Mouse (Mus musculus) embryonic facial prominence, embryonic 12.5 days (tissue): ENCODE measurements around the gene Foxc2. TPM values are rescaled to one million over a fixed set of nuclear protein-coding genes. Genes with fewer than 3 reads are reported as not detected.

Source experiments
- ATAC-seq: fragments of 200-750 bp; cut with Nextera tagmentation; 2 replicates; pipeline ENCODE4 v1.8.0; 2017; ENCODE audit not compliant: insufficient number of reproducible peaks, insufficient read depth, low FRiP score, low TSS enrichment
- H3K27ac ChIP-seq: fragments of 300-500 bp; sonication (generic); 2 replicates; pipeline ENCODE4 v1.5.1; 2016; ENCODE audit warnings: mild to moderate bottlenecking
- H3K27me3 ChIP-seq: fragments of 300-500 bp; sonication (generic); 2 replicates; pipeline ENCODE4 v1.6.1; 2016; ENCODE audit warnings: mild to moderate bottlenecking, moderate library complexity
- H3K36me3 ChIP-seq: fragments of 300-500 bp; sonication (generic); 2 replicates; pipeline ENCODE4 v1.6.1; 2016; ENCODE audit warnings: mild to moderate bottlenecking
- H3K4me1 ChIP-seq: fragments of 300-500 bp; sonication (generic); 2 replicates; pipeline ENCODE4 v1.6.1; 2016
- H3K4me2 ChIP-seq: fragments of 300-500 bp; sonication (generic); replicated peaks from 2 replicates; pipeline ENCODE4 v1.6.1; 2016; ENCODE audit warnings: mild to moderate bottlenecking, moderate library complexity
- H3K4me3 ChIP-seq: fragments of 300-500 bp; sonication (generic); 2 replicates; pipeline ENCODE4 v1.5.1; 2016; ENCODE audit warnings: mild to moderate bottlenecking
- H3K9ac ChIP-seq: fragments of 300-500 bp; sonication (generic); 2 replicates; pipeline ENCODE4 v1.6.1; 2016; ENCODE audit warnings: mild to moderate bottlenecking, moderate library complexity
- H3K9me3 ChIP-seq: fragments of 300-500 bp; sonication (generic); 2 replicates; pipeline ENCODE4 v1.6.1; 2016; ENCODE audit warnings: mild to moderate bottlenecking, moderate library complexity
- WGBS: fragments of 180-500 bp; shearing (Covaris S2); methylation state at CpG from one replicate; pipeline ENCODE4 v1.1.7; 2016; 5-methylcytosine and 5-hydroxymethylcytosine counted together
- polyA plus RNA-seq: library from polyadenylated mRNA; unstranded; fragments of >200 nt; fragmentation: Nextera tagmentation; extraction: Ambion mirVana; gene quantifications from 2 replicates; pipeline ENCODE4 v1.2.1, GENCODE M21; 2016

Foxc2 gene
- polyA plus RNA-seq, 1 experiment from 2014 or later: 26.8 TPM

GRCm38 (mm10) chr8:121123113-121123512 lies 7.1 kb downstream of the Foxc2 start:
- Histone ChIP-seq H3K4me1 (peaks cover 31% of the 10 kb centered on the region), H3K9me3 (no peaks in the 10 kb centered on the region), H3K9ac (no peak overlapping the region), H3K27me3 (peaks cover 82% of the 10 kb centered on the region), H3K36me3 (0 out of 2 replicates have a peak, but pooled peaks cover 3% of the 10 kb centered on the region), H3K4me3 (no peak overlapping the region), H3K27ac (no peak overlapping the region), H3K4me2 (no peak overlapping the region)
- 59% methylated on average over 2 of the region's 2 CpGs for WGBS
- ATAC-seq: no peak

GRCm38 (mm10) chr8:121124547-121125239 lies 8.7 kb downstream of the Foxc2 start:
- peak overlapping the region; percentile 73; the same call in 1 of the 2 replicates for H3K27ac ChIP-seq

GRCm38 (mm10) chr8:121125311-121125876 lies 9.4 kb downstream of the Foxc2 start:
- Histone ChIP-seq H3K4me1 (peaks cover 46% of the 10 kb centered on the region), H3K9ac (no peak overlapping the region), H3K36me3 (0 out of 2 replicates have a peak, but pooled peaks cover 3% of the 10 kb centered on the region), H3K4me3 (peak overlapping the region; percentile 31), H3K4me2 (peak overlapping the region; percentile 52), H3K27ac (peak overlapping the region; percentile 73; the same call in 1 of the 2 replicates), H3K27me3 (peaks cover 91% of the 10 kb centered on the region), H3K9me3 (no peaks in the 10 kb centered on the region)
- ATAC-seq: peak; percentile 48
- under 1% methylated on average over 35 of the region's 36 CpGs for WGBS

More at GRCm38 (mm10) chr8:121124547-121125239, 8.7 kb downstream of the Foxc2 start:
- peak; percentile 25 for ATAC-seq
- no peaks in the 10 kb centered on the region for H3K9me3 ChIP-seq
- H3K9ac ChIP-seq: 0 out of 2 replicates have a peak overlapping the region, but pooled peaks have one; percentile 24
- H3K4me3 ChIP-seq: peak overlapping the region; percentile 6; the same call in 1 of the 2 replicates
- H3K4me1 ChIP-seq: peaks cover 46% of the 10 kb centered on the region
- peaks cover 91% of the 10 kb centered on the region for H3K27me3 ChIP-seq
- H3K36me3 ChIP-seq: 0 out of 2 replicates have a peak, but pooled peaks cover 3% of the 10 kb centered on the region
- WGBS: 4% methylated on average over 17 of the region's 17 CpGs
- H3K4me2 ChIP-seq: peak overlapping the region; percentile 52

GRCm38 (mm10) chr8:121126191-121126590 lies 10.2 kb downstream of the Foxc2 start:
- H3K27me3 ChIP-seq: peaks cover 87% of the 10 kb centered on the region
- H3K4me1 ChIP-seq: peaks cover 46% of the 10 kb centered on the region
- peak overlapping the region; percentile 52 for H3K4me2 ChIP-seq
- H3K27ac ChIP-seq: no peak overlapping the region; the same call in 1 of the 2 replicates
- 5% methylated on average over 6 of the region's 6 CpGs for WGBS
- no peaks in the 10 kb centered on the region for H3K9me3 ChIP-seq
- H3K36me3 ChIP-seq: 0 out of 2 replicates have a peak, but pooled peaks cover 3% of the 10 kb centered on the region
- H3K9ac ChIP-seq: no peak overlapping the region
- no peak for ATAC-seq
- H3K4me3 ChIP-seq: peak overlapping the region; percentile 31

- Histone ChIP-seq H3K4me1 (peaks cover 46% of the 10 kb centered on the region), H3K36me3 (0 out of 2 replicates have a peak, but pooled peaks cover 3% of the 10 kb centered on the region), H3K9me3 (no peaks in the 10 kb centered on the region), H3K27me3 (peaks cover 82% of the 10 kb centered on the region), H3K9ac (no peak overlapping the region), H3K4me2 (peak overlapping the region; percentile 52), H3K27ac (0 out of 2 replicates have a peak overlapping the region, but pooled peaks have one; percentile 30), H3K4me3 (no peak overlapping the region)
- no peak for ATAC-seq
- WGBS: 8% methylated on average over 6 of the region's 6 CpGs
These were observed 10.7 kb downstream of the Foxc2 start for GRCm38 (mm10) chr8:121126694-121127093.

GRCm38 (mm10) chr8:121127291-121127701 lies 11.3 kb downstream of the Foxc2 start:
- Histone ChIP-seq H3K4me1 (peaks cover 46% of the 10 kb centered on the region), H3K27ac (peak overlapping the region; percentile 30; the same call in 1 of the 2 replicates), H3K9ac (no peak overlapping the region), H3K4me3 (no peak overlapping the region), H3K36me3 (0 out of 2 replicates have a peak, but pooled peaks cover 3% of the 10 kb centered on the region), H3K9me3 (no peaks in the 10 kb centered on the region), H3K4me2 (peak overlapping the region; percentile 52; the same call in 1 of the 2 replicates), H3K27me3 (peaks cover 81% of the 10 kb centered on the region)
- no peak for ATAC-seq
- WGBS: 4% methylated on average over 11 of the region's 11 CpGs

GRCm38 (mm10) chr8:121127756-121128375 lies 11.9 kb downstream of the Foxc2 start, which contains the start of gene Foxl1:
Gene Foxl1 (plus strand): TSS chr8:121127940.
- no peak for ATAC-seq
- Histone ChIP-seq H3K27me3 (peaks cover 76% of the 10 kb centered on the region), H3K4me3 (peak within 1 kb of the TSS; percentile 28), H3K9me3 (no peaks in the 10 kb centered on the region), H3K4me2 (peak within 1 kb of the TSS; percentile 52), H3K36me3 (0 out of 2 replicates have a peak, but pooled peaks cover 2% of the 10 kb centered on the region), H3K9ac (peak within 1 kb of the TSS; percentile 37), H3K27ac (peak within 1 kb of the TSS; percentile 67), H3K4me1 (peaks cover 46% of the 10 kb centered on the region)
- 2% methylated on average over 43 of the region's 43 CpGs for WGBS

- Histone ChIP-seq H3K9me3 (no peaks in the 10 kb centered on the region), H3K27me3 (peaks cover 67% of the 10 kb centered on the region), H3K4me2 (peak overlapping the region; percentile 48), H3K4me1 (peaks cover 46% of the 10 kb centered on the region), H3K27ac (peak overlapping the region; percentile 67), H3K4me3 (peak overlapping the region; percentile 28), H3K36me3 (no peaks in the 10 kb centered on the region), H3K9ac (peak overlapping the region; percentile 37)
- 3% methylated on average over 55 of the region's 55 CpGs for WGBS
- no peak for ATAC-seq
These were observed 12.7 kb downstream of the Foxc2 start for GRCm38 (mm10) chr8:121128531-121129264.

GRCm38 (mm10) chr8:121129265-121129940 lies 13.4 kb downstream of the Foxc2 start:
- Histone ChIP-seq H3K4me3 (peak overlapping the region; percentile 28), H3K27me3 (peaks cover 61% of the 10 kb centered on the region), H3K27ac (no peak overlapping the region), H3K4me2 (peak overlapping the region; percentile 48), H3K4me1 (peaks cover 44% of the 10 kb centered on the region), H3K36me3 (no peaks in the 10 kb centered on the region), H3K9ac (peak overlapping the region; percentile 37; the same call in 1 of the 2 replicates), H3K9me3 (no peaks in the 10 kb centered on the region)
- 19% methylated on average over 16 of the region's 16 CpGs for WGBS
- no peak for ATAC-seq

GRCm38 (mm10) chr8:121130522-121130921 lies 14.6 kb downstream of the Foxc2 start:
- peaks cover 53% of the 10 kb centered on the region for H3K27me3 ChIP-seq
- H3K4me1 ChIP-seq: peaks cover 37% of the 10 kb centered on the region
- H3K27ac ChIP-seq: no peak overlapping the region
- H3K9me3 ChIP-seq: no peaks in the 10 kb centered on the region
- ATAC-seq: no peak
- no peaks in the 10 kb centered on the region for H3K36me3 ChIP-seq
- no peak overlapping the region for H3K9ac ChIP-seq
- 40% methylated on average over 5 of the region's 5 CpGs for WGBS
- H3K4me2 ChIP-seq: no peak overlapping the region
- no peak overlapping the region for H3K4me3 ChIP-seq
